In genomic region chrX:23693443-23694400, GRCm38 (mm10) we compare ENCODE assay signal across 8 mouse cellular contexts. TPM values are rescaled to one million over a fixed set of nuclear protein-coding genes. Genes with fewer than 3 reads are reported as not detected.
DNase-seq lines count a peak whose midpoint lies in the region; ATAC-seq and TF ChIP-seq lines count a peak whose summit lies in the region.

No protein-coding gene starts in this region.

- no peak for DNase-seq in frontal cortex, postnatal 10 days (ENCODE audit: low spot score in 2 of 2)
- peak; percentile 2 for DNase-seq in urinary bladder, postnatal 14 days (ENCODE audit: low spot score)
- no peak for DNase-seq in urinary bladder, postnatal 4 days (ENCODE audit: low spot score in 2 of 2)
- peak; percentile 6 for DNase-seq in liver
- DNase-seq in cerebellum, adult 9-11 months, result no peak

- peak overlapping the region; percentile 55 for H3K4me2 ChIP-seq in forebrain, embryonic 16.5 days (ENCODE audit: low read length)

- no peaks in the 10 kb centered on the region for H3K9me3 ChIP-seq in forebrain, embryonic 16.5 days (ENCODE audit: control insufficient read depth, low read length)

- no peaks in the 10 kb centered on the region for H3K4me1 ChIP-seq in forebrain, embryonic 16.5 days (replicated peaks; ENCODE audit: control insufficient read depth, insufficient read depth, low read length)
- no peaks in the 10 kb centered on the region for H3K4me1 ChIP-seq in olfactory bulb, adult 2 months (ENCODE audit: control insufficient read depth, insufficient read depth, low read length)

- ATAC-seq in frontal cortex, adult (ENCODE audit: low TSS enrichment), result peak; percentile 51; the same call in 1 of the 2 replicates
- ATAC-seq in forebrain, embryonic 16.5 days, result no peak; the same call in 1 of the 2 replicates

- no peak for TF ChIP-seq POLR2A in olfactory bulb, adult 2 months (IDR thresholded peaks at IDR 0.05; ENCODE audit: insufficient read depth, low read depth, low read length)

- no peaks in the 10 kb centered on the region for H3K36me3 ChIP-seq in forebrain, embryonic 16.5 days (ENCODE audit: control insufficient read depth, insufficient read depth)

- peak overlapping the region; percentile 71 for H3K9ac ChIP-seq in forebrain, embryonic 16.5 days (replicated peaks; ENCODE audit: low read depth, low read length)

- H3K27ac ChIP-seq in forebrain, embryonic 16.5 days (ENCODE audit: low read length), result peak overlapping the region; percentile 79
- H3K27ac ChIP-seq in olfactory bulb, adult 2 months (ENCODE audit: insufficient read depth, low read depth, low read length), result peak overlapping the region; percentile 61; the same call in 1 of the 2 replicates

- H3K4me3 ChIP-seq in forebrain, embryonic 16.5 days (replicated peaks; ENCODE audit: low read length), result peak overlapping the region; percentile 65
- H3K4me3 ChIP-seq in olfactory bulb, adult 2 months (ENCODE audit: insufficient read depth, low read depth, low read length), result peak overlapping the region; percentile 75

- no peak for TF ChIP-seq CTCF in olfactory bulb, adult 2 months (IDR thresholded peaks at IDR 0.05; ENCODE audit: insufficient read depth, low read depth, low read length)

- WGBS in forebrain, embryonic 16.5 days, result 14% methylated on average over 26 of the region's 28 CpGs
- WGBS in olfactory bulb, adult 2 months, result 14% methylated on average over 27 of the region's 28 CpGs

- no peaks in the 10 kb centered on the region for H3K27me3 ChIP-seq in forebrain, embryonic 16.5 days (replicated peaks; ENCODE audit: control insufficient read depth, insufficient read depth, low read length)

RNA-seq across cellular contexts. Expression of gene Wdr44, which starts 0.9 kb away (rescaled TPM):
- polyA plus RNA-seq in forebrain, embryonic 16.5 days (2015; fragmentation: Nextera tagmentation; extraction: Ambion mirVana), result 14.9 and 18.0 TPM in 2 replicates
- polyA plus RNA-seq in olfactory bulb, adult 2 months (2012; ENCODE audit: insufficient read depth, insufficient read length, low replicate concordance, missing spikeins), result not detected in 2 replicates

Comparison
In these comparisons a context has a peak if more than half of its experiments do, and no peak if none do; other contexts are left out.
1. DNase-seq: peak in urinary bladder, postnatal 14 days (single experiment) and liver (single experiment); none in frontal cortex, postnatal 10 days (0 of 2), urinary bladder, postnatal 4 days (0 of 2) and cerebellum, adult 9-11 months (single experiment).